Mouse (Mus musculus) olfactory bulb, adult 2 months (tissue): ENCODE data around the gene Gm3238.

Source experiments
- CTCF ChIP-seq: fragments of 200-500 bp; IDR thresholded peaks from 2 replicates; pipeline ENCODE4 v1.5.1; 2012; ENCODE audit warnings: low read depth, mild to moderate bottlenecking, low read length, moderate library complexity; ENCODE audit not compliant: insufficient read depth
- POLR2A ChIP-seq: fragments of 200-500 bp; IDR thresholded peaks from 2 replicates; pipeline ENCODE4 v1.6.1; 2012; ENCODE audit warnings: mild to moderate bottlenecking, low read depth, low read length, moderate library complexity; ENCODE audit not compliant: insufficient read depth

DNA sequence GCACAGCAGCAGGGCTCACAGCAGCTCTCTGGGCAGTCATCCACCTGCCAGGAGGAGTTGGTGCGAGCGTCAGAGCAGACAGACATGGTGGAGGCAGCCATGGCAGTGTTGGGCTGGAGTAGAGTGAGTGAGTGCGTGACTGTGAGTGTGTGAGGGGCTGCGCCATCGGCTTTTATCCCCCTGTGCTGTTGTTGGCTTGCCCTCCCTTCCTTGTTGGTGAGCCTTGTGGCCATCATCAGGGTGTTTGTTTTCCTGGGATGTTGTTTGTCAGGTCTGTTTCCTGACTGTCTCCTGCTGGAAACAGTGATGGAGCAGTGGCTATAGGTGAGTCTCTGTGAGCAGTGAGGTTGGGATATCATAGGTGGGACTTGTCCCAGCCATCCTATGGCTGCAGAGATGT lies 40.6 kb upstream of the Gm3238 start, which contains the start of gene Gm9507:
- no peak for TF ChIP-seq CTCF
- no peak for TF ChIP-seq POLR2A
